Mouse (Mus musculus) embryonic facial prominence, embryonic 10.5 days (tissue): Measurements from ENCODE around the gene Ccdc97. TPM values are rescaled to one million over a fixed set of nuclear protein-coding genes. Genes with fewer than 3 reads are reported as not detected.

Source experiments
- DNase-seq: peaks from one replicate; pipeline ENCODE4 v3.0.0-alpha.2; 2017; ENCODE audit warnings: low spot score
- H3K27ac ChIP-seq: fragments of 300-500 bp; sonication (generic); replicated peaks from 2 replicates; pipeline ENCODE4 v1.5.1; 2016; ENCODE audit warnings: mild to moderate bottlenecking
- H3K27me3 ChIP-seq: fragments of 300-500 bp; sonication (generic); replicated peaks from 2 replicates; pipeline ENCODE4 v1.6.1; 2016; ENCODE audit warnings: low read depth, mild to moderate bottlenecking; ENCODE audit not compliant: poor library complexity, severe bottlenecking
- H3K36me3 ChIP-seq: fragments of 300-500 bp; sonication (generic); replicated peaks from 2 replicates; pipeline ENCODE4 v1.6.1; 2016; ENCODE audit warnings: mild to moderate bottlenecking, moderate library complexity
- H3K4me1 ChIP-seq: fragments of 300-500 bp; sonication (generic); 2 replicates; pipeline ENCODE4 v1.6.1; 2016
- H3K4me3 ChIP-seq: fragments of 300-500 bp; sonication (generic); 2 replicates; pipeline ENCODE4 v1.5.1; 2016; ENCODE audit warnings: mild to moderate bottlenecking, moderate library complexity
- H3K9me3 ChIP-seq: fragments of 300-500 bp; sonication (generic); 2 replicates; pipeline ENCODE4 v1.6.1; 2016; ENCODE audit warnings: mild to moderate bottlenecking
- WGBS: fragments of 180-500 bp; shearing (Covaris S2); methylation state at CpG from one replicate; pipeline ENCODE4 v1.1.7; 2016; 5-methylcytosine and 5-hydroxymethylcytosine counted together
- polyA plus RNA-seq: library from polyadenylated mRNA; unstranded; fragments of >200 nt; fragmentation: Nextera tagmentation; extraction: Ambion mirVana; gene quantifications from 2 replicates; pipeline ENCODE4 v1.2.1, GENCODE M21; 2016

Gene Ccdc97
- polyA plus RNA-seq, 1 experiment from 2014 or later: 31.6 TPM

DNA sequence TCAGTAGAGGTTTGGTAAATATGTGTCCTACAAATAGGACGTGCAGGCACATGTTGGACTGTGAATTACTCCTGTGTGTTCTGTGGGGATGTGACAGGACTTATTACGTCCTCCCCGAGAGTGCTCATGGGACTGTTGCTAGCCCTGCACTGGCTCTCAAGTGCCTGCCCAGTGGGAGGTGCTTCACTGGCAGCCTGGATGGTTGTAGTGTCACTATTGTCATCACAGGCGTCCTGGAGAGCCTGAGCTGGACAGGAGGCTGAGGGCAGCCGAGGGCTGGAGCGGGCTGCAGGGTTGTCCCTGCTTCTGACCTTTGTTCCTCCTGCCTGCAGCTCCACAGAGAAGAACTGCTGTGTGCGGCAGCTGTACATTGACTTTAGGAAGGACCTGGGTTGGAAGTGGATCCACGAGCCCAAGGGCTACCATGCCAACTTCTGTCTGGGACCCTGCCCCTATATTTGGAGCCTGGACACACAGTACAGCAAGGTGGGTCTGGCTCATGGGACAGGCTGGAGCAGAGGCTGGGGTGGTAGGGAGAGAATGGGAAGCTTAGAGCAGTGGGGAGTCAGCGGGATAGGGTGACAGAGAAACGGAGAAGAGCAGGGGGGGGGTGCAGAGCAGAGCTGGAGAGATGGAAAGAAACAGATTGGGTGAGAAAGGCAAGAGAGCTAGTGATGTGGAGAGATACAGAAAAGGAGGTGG is 14.9 kb downstream of the Ccdc97 start:
- 20% methylated on average over 10 of the region's 10 CpGs for WGBS
- Histone ChIP-seq H3K4me3 (peak overlapping the region; percentile 57), H3K27me3 (peaks cover 30% of the 10 kb centered on the region), H3K36me3 (no peaks in the 10 kb centered on the region), H3K4me1 (peaks cover 47% of the 10 kb centered on the region), H3K27ac (no peak overlapping the region), H3K9me3 (peaks cover 21% of the 10 kb centered on the region)
- DNase-seq: no peak

DNA sequence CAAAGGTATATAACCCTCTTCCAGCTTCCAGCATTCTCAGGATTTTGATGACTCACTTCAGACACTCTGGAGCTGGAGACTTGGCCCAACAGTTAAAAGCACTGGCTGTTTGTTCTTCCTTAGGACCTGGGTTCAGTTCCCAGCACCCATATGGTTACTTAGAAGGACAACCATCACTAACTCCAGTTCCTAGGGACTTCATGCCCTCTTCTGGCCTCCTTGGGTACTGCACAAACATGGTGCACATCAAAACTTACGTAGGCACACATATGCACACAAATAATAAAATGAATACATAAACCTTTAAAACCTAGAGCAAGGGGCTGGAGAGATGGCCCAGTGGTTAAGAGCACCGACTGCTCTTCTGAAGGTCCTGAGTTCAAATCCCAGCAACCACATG is 16.5 kb downstream of the Ccdc97 start:
- Histone ChIP-seq H3K9me3 (peaks cover 21% of the 10 kb centered on the region), H3K4me1 (peaks cover 34% of the 10 kb centered on the region), H3K27me3 (peaks cover 30% of the 10 kb centered on the region), H3K4me3 (no peak overlapping the region), H3K27ac (no peak overlapping the region), H3K36me3 (no peaks in the 10 kb centered on the region)
- DNase-seq: no peak
- WGBS: 90% methylated on average over 2 of the region's 2 CpGs

DNA sequence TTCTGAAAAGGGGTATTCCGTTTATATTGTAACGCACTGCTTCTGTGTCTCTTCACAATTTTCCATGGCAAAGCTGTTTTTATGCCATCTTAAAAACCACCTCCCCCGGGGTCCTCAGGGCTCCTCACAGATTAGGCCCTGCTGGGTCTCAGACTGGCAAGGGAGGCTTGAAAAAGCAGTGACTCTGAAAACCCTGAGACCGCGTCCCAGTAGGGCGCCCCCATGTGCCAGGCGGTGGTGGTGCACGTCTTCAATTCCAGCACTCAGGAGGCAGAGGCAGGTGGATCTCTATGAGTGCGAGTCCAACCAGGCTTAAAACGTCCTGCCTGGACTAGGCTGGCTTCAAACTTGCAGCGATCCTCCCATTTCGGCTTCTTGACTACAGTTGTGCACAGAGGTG is 18.2 kb downstream of the Ccdc97 start:
- peaks cover 21% of the 10 kb centered on the region for H3K9me3 ChIP-seq
- WGBS: 73% methylated on average over 12 of the region's 12 CpGs
- H3K4me3 ChIP-seq: no peak overlapping the region
- H3K36me3 ChIP-seq: no peaks in the 10 kb centered on the region
- no peak for DNase-seq
- peaks cover 29% of the 10 kb centered on the region for H3K27me3 ChIP-seq
- H3K27ac ChIP-seq: no peak overlapping the region
- peaks cover 21% of the 10 kb centered on the region for H3K4me1 ChIP-seq

DNA sequence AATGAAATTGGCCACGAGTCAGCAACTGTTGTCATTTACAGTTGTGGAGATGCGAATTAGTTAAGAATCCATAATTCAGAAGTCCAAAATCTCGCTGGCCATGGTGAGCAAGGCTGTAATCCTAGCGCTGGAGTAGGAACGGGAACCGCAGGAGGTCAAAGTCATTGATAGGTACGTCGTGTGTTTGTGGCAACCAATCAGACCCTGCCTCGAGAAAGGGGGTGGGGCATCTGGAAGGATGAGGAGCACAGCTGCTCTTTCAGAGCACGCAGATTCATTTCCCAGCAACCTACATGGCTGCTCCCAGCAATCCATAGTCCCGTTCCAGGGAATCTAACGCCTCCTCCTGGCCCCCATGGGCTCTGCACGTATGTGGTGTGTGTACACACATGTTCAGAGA is 19.0 kb downstream of the Ccdc97 start:
- H3K9me3 ChIP-seq: peaks cover 21% of the 10 kb centered on the region
- WGBS: 52% methylated on average over 13 of the region's 13 CpGs
- peaks cover 16% of the 10 kb centered on the region for H3K4me1 ChIP-seq
- no peak for DNase-seq
- no peak overlapping the region for H3K27ac ChIP-seq
- H3K4me3 ChIP-seq: no peak overlapping the region
- peaks cover 21% of the 10 kb centered on the region for H3K27me3 ChIP-seq
- no peaks in the 10 kb centered on the region for H3K36me3 ChIP-seq

DNA sequence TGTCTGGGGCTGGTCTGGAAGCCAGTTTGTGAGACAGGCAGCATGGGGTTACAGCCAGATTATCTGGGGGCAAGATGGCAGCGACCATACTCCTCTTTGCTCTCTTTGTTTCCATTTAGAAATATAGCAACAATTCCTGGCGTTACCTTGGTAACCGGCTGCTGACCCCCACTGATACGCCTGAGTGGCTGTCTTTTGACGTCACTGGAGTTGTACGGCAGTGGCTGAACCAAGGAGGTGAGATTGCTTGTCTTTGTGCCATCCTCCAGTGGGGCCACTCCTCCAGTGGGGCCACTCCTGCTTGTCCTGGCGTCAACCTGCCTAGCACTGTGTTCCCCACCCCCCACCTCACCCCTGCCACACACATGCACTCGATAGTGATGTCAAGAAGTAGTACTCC is 24.8 kb downstream of the Ccdc97 start:
- no peaks in the 10 kb centered on the region for H3K36me3 ChIP-seq
- H3K27me3 ChIP-seq: peaks cover 34% of the 10 kb centered on the region
- DNase-seq: no peak
- peaks cover 14% of the 10 kb centered on the region for H3K4me1 ChIP-seq
- no peak overlapping the region for H3K4me3 ChIP-seq
- no peaks in the 10 kb centered on the region for H3K9me3 ChIP-seq
- no peak overlapping the region for H3K27ac ChIP-seq
- 64% methylated on average over 8 of the region's 8 CpGs for WGBS

DNA sequence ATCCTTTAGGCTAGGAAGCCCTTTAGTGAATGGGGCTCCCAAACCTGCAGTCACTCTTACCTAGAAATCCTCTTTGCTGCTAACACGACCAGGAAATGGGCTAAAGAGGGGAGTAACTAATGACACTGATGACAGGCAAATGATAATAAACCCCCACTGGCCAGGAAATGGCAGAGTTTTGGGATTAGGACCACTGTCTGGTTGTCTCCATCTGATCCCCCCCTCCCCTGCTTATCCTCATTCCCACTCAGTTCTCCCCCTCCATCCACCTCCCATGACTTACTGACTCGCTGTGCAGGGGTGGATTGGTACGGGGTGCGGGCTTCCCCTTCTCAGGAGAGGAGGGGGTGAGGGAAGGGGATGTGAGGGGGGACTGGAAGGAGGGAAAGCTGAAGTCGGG is 28.8 kb downstream of the Ccdc97 start:
- DNase-seq: no peak
- WGBS: 33% methylated on average over 5 of the region's 5 CpGs
- Histone ChIP-seq H3K27me3 (peaks cover 71% of the 10 kb centered on the region), H3K27ac (no peak overlapping the region), H3K4me1 (peaks cover 52% of the 10 kb centered on the region), H3K36me3 (0 out of 2 replicates have a peak, but pooled peaks cover 3% of the 10 kb centered on the region), H3K9me3 (no peaks in the 10 kb centered on the region), H3K4me3 (peak overlapping the region; percentile 67)

DNA sequence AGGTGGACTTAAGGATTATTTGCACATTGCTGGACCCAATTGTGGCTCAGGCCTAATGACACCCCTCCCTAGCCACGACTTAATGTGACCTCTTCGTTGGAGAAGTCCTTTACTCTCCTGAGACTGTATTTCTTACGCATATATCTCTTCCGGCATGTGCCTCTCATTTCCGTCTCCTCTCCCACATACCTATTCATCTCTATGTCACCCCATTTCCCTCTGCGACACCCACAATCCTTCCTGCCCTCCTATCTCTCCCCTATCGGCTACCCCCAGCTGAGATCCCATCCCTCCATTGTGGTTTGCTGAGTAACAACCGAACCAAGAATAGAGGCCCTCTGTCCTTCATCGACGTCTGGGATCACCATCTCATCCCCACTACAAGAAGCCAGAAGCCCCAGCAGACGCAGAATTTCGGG is 29.3 kb downstream of the Ccdc97 start:
- no peak for DNase-seq
- Histone ChIP-seq H3K27me3 (peaks cover 75% of the 10 kb centered on the region), H3K27ac (no peak overlapping the region), H3K4me3 (peak overlapping the region; percentile 67), H3K9me3 (no peaks in the 10 kb centered on the region), H3K4me1 (peaks cover 52% of the 10 kb centered on the region), H3K36me3 (0 out of 2 replicates have a peak, but pooled peaks cover 3% of the 10 kb centered on the region)
- whole genome bisulfite sequencing: 12% methylated on average over 12 of the region's 12 CpGs

DNA sequence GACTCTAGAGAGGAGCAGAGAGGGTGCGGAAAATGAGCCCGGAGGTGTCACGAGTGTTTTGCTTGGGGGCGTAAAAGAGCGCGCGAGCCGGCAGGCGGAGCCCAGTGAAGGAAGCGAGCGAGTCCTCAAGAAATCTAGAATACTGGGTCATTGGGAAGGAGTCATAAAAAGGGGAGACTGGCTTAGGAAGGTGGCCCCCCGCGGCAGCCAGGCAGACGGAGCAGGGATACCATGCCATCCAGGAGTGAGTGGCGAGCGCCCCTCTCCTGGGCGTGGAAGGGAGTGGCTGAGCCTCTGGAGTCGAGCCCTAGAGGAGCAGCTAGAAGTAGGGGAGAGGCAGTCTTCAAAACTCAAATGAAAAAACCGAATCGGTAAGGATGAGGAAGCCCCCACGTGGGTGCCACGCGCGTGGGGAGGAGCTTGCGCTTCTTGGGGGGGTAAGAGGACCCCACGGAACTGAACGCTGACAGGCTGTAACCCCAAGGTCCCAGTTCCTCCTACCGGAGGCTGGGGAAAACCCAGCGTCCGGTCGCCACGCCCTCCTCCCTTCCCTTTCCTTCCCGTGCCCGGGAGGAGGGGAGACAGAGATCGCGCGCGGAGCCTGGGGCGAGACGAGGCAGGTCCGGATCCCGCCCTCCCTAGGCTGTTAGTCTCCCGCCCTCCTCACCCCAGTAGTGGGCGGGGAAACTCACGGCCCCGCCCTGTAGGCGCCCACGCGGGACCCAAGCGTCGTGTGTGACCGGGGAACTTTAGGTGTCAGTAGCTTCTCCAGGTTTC is 29.9 kb downstream of the Ccdc97 start:
- DNase-seq: peak; percentile 71
- Histone ChIP-seq H3K4me3 (peak overlapping the region; percentile 67), H3K27ac (peak overlapping the region; percentile 40; the same call in 1 of the 2 replicates), H3K4me1 (peaks cover 50% of the 10 kb centered on the region), H3K9me3 (no peaks in the 10 kb centered on the region), H3K27me3 (peaks cover 77% of the 10 kb centered on the region), H3K36me3 (0 out of 2 replicates have a peak, but pooled peaks cover 3% of the 10 kb centered on the region)
- 2% methylated on average over 52 of the region's 52 CpGs for WGBS

DNA sequence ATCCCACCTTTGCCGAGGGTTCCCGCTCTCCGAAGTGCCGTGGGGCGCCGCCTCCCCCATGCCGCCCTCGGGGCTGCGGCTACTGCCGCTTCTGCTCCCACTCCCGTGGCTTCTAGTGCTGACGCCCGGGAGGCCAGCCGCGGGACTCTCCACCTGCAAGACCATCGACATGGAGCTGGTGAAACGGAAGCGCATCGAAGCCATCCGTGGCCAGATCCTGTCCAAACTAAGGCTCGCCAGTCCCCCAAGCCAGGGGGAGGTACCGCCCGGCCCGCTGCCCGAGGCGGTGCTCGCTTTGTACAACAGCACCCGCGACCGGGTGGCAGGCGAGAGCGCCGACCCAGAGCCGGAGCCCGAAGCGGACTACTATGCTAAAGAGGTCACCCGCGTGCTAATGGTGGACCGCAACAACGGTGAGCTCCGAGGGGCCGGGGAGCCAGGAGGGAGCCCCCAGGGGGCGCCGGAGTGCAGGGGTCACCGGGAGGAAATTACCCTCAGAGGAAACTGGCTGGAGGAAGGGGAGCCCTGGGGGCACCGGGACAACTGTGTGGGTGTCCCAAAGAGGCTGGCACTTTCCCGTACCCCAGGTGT is 31.0 kb downstream of the Ccdc97 start:
- Histone ChIP-seq H3K4me1 (peaks cover 47% of the 10 kb centered on the region), H3K27me3 (peaks cover 80% of the 10 kb centered on the region), H3K36me3 (peaks cover 9% of the 10 kb centered on the region; the same call in 1 of the 2 replicates), H3K9me3 (no peaks in the 10 kb centered on the region), H3K27ac (peak overlapping the region; percentile 82), H3K4me3 (peak overlapping the region; percentile 67)
- WGBS: under 1% methylated on average over 47 of the region's 47 CpGs
- peak; percentile 58 for DNase-seq

DNA sequence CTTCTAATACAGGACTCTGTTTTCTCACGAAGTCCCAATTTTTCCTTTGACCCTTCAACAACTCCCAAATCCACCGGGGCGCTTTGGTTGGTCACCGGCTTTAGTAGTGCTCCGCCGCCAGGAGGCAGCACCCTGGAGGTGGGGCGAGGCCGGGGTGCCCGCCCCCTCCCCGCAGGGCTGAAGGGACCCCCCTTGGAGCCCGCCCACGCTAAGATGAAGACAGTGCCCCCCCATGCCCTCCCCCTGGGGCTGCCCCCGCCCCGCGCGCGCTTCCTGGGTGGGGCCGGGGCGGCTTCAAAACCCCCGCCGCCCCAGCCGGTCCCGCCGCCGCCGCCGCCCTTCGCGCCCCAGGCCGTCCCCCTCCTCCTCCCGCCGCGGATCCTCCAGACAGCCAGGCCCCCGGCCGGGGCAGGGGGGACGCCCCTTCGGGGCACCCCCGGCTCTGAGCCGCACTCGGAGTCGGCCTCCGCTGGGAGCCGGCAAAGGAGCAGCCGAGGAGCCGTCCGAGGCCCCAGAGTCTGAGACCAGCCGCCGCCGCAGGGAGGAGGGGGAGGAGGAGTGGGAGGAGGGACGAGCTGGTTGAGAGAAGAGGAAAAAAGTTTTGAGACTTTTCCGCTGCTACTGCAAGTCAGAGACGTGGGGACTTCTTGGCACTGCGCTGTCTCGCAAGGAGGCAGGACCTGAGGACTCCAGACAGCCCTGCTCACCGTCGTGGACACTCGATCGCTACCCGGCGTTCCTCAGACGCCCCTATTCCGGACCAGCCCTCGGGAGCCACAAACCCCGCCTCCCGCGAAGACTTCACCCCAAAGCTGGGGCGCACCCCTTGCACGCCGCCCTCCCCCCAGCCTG is 32.0 kb downstream of the Ccdc97 start, which contains the start of gene Tgfb1:
Gene Tgfb1 (plus strand): TSS at position 323 of the 852 bp plus-strand sequence.
- peak; percentile 78 for DNase-seq
- H3K27me3 ChIP-seq: peaks cover 78% of the 10 kb centered on the region
- H3K4me1 ChIP-seq: peaks cover 49% of the 10 kb centered on the region
- H3K9me3 ChIP-seq: no peaks in the 10 kb centered on the region
- H3K36me3 ChIP-seq: peaks cover 10% of the 10 kb centered on the region; the same call in 1 of the 2 replicates
- H3K27ac ChIP-seq: peak within 1 kb of the TSS; percentile 82
- peak within 1 kb of the TSS; percentile 67 for H3K4me3 ChIP-seq
- 1% methylated on average over 69 of the region's 69 CpGs for WGBS

DNA sequence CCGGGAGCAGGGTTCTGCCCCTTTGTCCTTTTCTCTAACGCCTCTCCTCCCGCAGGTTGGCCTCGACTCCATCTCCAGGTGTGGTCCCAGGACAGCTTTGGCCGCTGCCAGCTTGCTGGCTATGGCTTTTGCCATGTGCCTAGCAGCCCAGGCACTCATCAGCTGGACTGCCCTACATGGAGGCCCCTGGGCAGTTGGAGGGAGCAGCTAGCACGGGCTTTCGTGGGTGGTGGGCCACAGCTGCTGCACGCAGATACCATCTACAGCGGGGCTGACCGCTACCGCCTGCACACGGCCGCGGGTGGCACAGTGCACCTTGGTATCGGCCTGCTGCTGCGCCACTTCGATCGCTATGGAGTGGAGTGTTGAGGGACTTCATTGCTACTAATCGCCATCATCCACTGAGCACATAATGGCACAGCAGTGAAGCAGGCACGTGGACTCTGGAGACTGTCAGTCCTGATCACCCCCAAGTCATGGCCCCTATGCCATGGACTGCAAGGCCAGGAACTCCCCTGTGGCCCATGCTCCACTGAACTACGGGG is 32.9 kb downstream of the Ccdc97 start:
- no peak for DNase-seq
- Histone ChIP-seq H3K9me3 (no peaks in the 10 kb centered on the region), H3K27ac (no peak overlapping the region), H3K36me3 (peaks cover 10% of the 10 kb centered on the region; the same call in 1 of the 2 replicates), H3K27me3 (peaks cover 69% of the 10 kb centered on the region), H3K4me3 (peak overlapping the region; percentile 67), H3K4me1 (peaks cover 59% of the 10 kb centered on the region)
- WGBS: 71% methylated on average over 21 of the region's 21 CpGs
